Mouse (Mus musculus): Measurements from ENCODE around the gene Ifi35. TPM values are rescaled to one million over a fixed set of nuclear protein-coding genes. Genes with fewer than 3 reads are reported as not detected.

The Ifi35 gene
- polyA plus RNA-seq (2014; fragmentation: Illumina TruSeq; extraction: RNeasy Lipid Tissue Mini Kit (QIAGEN cat#74804); ENCODE audit: low replicate concordance): 4.6 TPM

GRCm38 (mm10) chr11:101448274-101448746, at the start of gene Ifi35:
Ifi35 (plus strand) TSS chr11:101448407.

GRCm38 (mm10) chr11:101417101-101417855, 30.9 kb upstream of the Ifi35 start, which contains the start of gene Aarsd1:
Aarsd1 (minus strand) TSS chr11:101417615.

GRCm38 (mm10) chr11:101424105-101424851, 23.9 kb upstream of the Ifi35 start, which contains the start of gene Gm27029:
Gm27029 (minus strand) TSS chr11:101424796.

GRCm38 (mm10) chr11:101424925-101425813, 23.0 kb upstream of the Ifi35 start, which contains the start of the genes Rundc1 and Ptges3l:
Rundc1 (plus strand) TSS chr11:101425085.
Ptges3l (minus strand) TSS chr11:101425333.

GRCm38 (mm10) chr11:101442127-101442693, 6.0 kb upstream of the Ifi35 start, which contains the start of gene Rpl27:
Rpl27 (plus strand) TSS chr11:101442298.

GRCm38 (mm10) chr11:101464211-101465100, 16.2 kb downstream of the Ifi35 start, which contains the start of gene Rnd2:
Rnd2 (plus strand) TSS chr11:101464999.

GRCm38 (mm10) chr11:101465869-101466551, 17.8 kb downstream of the Ifi35 start, which contains the start of gene Vat1:
Vat1 (minus strand) TSS chr11:101466230.

Other genes starting within 250 kb of the Ifi35 start
- 22.1 TPM for gene Ezh1, start 221.9 kb upstream of the Ifi35 start, polyA plus RNA-seq (2014; fragmentation: Illumina TruSeq; extraction: RNeasy Lipid Tissue Mini Kit (QIAGEN cat#74804); ENCODE audit: low replicate concordance)
- 1.6 TPM for gene Ramp2, start 202.4 kb upstream of the Ifi35 start, polyA plus RNA-seq (2014; fragmentation: Illumina TruSeq; extraction: RNeasy Lipid Tissue Mini Kit (QIAGEN cat#74804); ENCODE audit: low replicate concordance)
- gene Vps25, start 194.7 kb upstream of the Ifi35 start, polyA plus RNA-seq (2014; fragmentation: Illumina TruSeq; extraction: RNeasy Lipid Tissue Mini Kit (QIAGEN cat#74804); ENCODE audit: low replicate concordance): 73.6 TPM
- gene Wnk4, start 187.8 kb upstream of the Ifi35 start, polyA plus RNA-seq (2014; fragmentation: Illumina TruSeq; extraction: RNeasy Lipid Tissue Mini Kit (QIAGEN cat#74804); ENCODE audit: low replicate concordance): not detected
- gene Cntd1, start 169.4 kb upstream of the Ifi35 start, polyA plus RNA-seq (2014; fragmentation: Illumina TruSeq; extraction: RNeasy Lipid Tissue Mini Kit (QIAGEN cat#74804); ENCODE audit: low replicate concordance): 2.6 TPM
- gene Coa3, start 169.3 kb upstream of the Ifi35 start, polyA plus RNA-seq (2014; fragmentation: Illumina TruSeq; extraction: RNeasy Lipid Tissue Mini Kit (QIAGEN cat#74804); ENCODE audit: low replicate concordance): 4.3 TPM
- 158 TPM for gene Becn1, start 146.1 kb upstream of the Ifi35 start, polyA plus RNA-seq (2014; fragmentation: Illumina TruSeq; extraction: RNeasy Lipid Tissue Mini Kit (QIAGEN cat#74804); ENCODE audit: low replicate concordance)
- 194 TPM for gene Psme3, start 132.2 kb upstream of the Ifi35 start, polyA plus RNA-seq (2014; fragmentation: Illumina TruSeq; extraction: RNeasy Lipid Tissue Mini Kit (QIAGEN cat#74804); ENCODE audit: low replicate concordance)
- gene Aoc2, start 123.3 kb upstream of the Ifi35 start, polyA plus RNA-seq (2014; fragmentation: Illumina TruSeq; extraction: RNeasy Lipid Tissue Mini Kit (QIAGEN cat#74804); ENCODE audit: low replicate concordance): 0.59 TPM
- 8.7 TPM for gene Aoc3, start 117.8 kb upstream of the Ifi35 start, polyA plus RNA-seq (2014; fragmentation: Illumina TruSeq; extraction: RNeasy Lipid Tissue Mini Kit (QIAGEN cat#74804); ENCODE audit: low replicate concordance)
- gene G6pc, start 80.8 kb upstream of the Ifi35 start, polyA plus RNA-seq (2014; fragmentation: Illumina TruSeq; extraction: RNeasy Lipid Tissue Mini Kit (QIAGEN cat#74804); ENCODE audit: low replicate concordance): 126 TPM
- 2.6 TPM for gene Aarsd1, start 30.8 kb upstream of the Ifi35 start, polyA plus RNA-seq (2014; fragmentation: Illumina TruSeq; extraction: RNeasy Lipid Tissue Mini Kit (QIAGEN cat#74804); ENCODE audit: low replicate concordance)
- gene Gm27029, start 23.6 kb upstream of the Ifi35 start, polyA plus RNA-seq (2014; fragmentation: Illumina TruSeq; extraction: RNeasy Lipid Tissue Mini Kit (QIAGEN cat#74804); ENCODE audit: low replicate concordance): 0.33 TPM
- gene Rundc1, start 23.3 kb upstream of the Ifi35 start, polyA plus RNA-seq (2014; fragmentation: Illumina TruSeq; extraction: RNeasy Lipid Tissue Mini Kit (QIAGEN cat#74804); ENCODE audit: low replicate concordance): 2.7 TPM
- gene Ptges3l, start 23.1 kb upstream of the Ifi35 start, polyA plus RNA-seq (2014; fragmentation: Illumina TruSeq; extraction: RNeasy Lipid Tissue Mini Kit (QIAGEN cat#74804); ENCODE audit: low replicate concordance): 0.30 TPM
- gene Rpl27, start 6.1 kb upstream of the Ifi35 start, polyA plus RNA-seq (2014; fragmentation: Illumina TruSeq; extraction: RNeasy Lipid Tissue Mini Kit (QIAGEN cat#74804); ENCODE audit: low replicate concordance): 50.2 TPM
- gene Rnd2, start 16.6 kb downstream of the Ifi35 start, polyA plus RNA-seq (2014; fragmentation: Illumina TruSeq; extraction: RNeasy Lipid Tissue Mini Kit (QIAGEN cat#74804); ENCODE audit: low replicate concordance): 14.3 TPM
- gene Vat1, start 17.8 kb downstream of the Ifi35 start, polyA plus RNA-seq (2014; fragmentation: Illumina TruSeq; extraction: RNeasy Lipid Tissue Mini Kit (QIAGEN cat#74804); ENCODE audit: low replicate concordance): 1.1 TPM
- gene Brca1, start 103.5 kb downstream of the Ifi35 start, polyA plus RNA-seq (2014; fragmentation: Illumina TruSeq; extraction: RNeasy Lipid Tissue Mini Kit (QIAGEN cat#74804); ENCODE audit: low replicate concordance): 5.6 TPM
- 182 TPM for gene Nbr1, start 103.7 kb downstream of the Ifi35 start, polyA plus RNA-seq (2014; fragmentation: Illumina TruSeq; extraction: RNeasy Lipid Tissue Mini Kit (QIAGEN cat#74804); ENCODE audit: low replicate concordance)
- gene Tmem106a, start 133.8 kb downstream of the Ifi35 start, polyA plus RNA-seq (2014; fragmentation: Illumina TruSeq; extraction: RNeasy Lipid Tissue Mini Kit (QIAGEN cat#74804); ENCODE audit: low replicate concordance): 38.4 TPM
- gene Gm11634, start 150.8 kb downstream of the Ifi35 start, polyA plus RNA-seq (2014; fragmentation: Illumina TruSeq; extraction: RNeasy Lipid Tissue Mini Kit (QIAGEN cat#74804); ENCODE audit: low replicate concordance): not detected
- not detected for gene Rdm1, start 178.8 kb downstream of the Ifi35 start, polyA plus RNA-seq (2014; fragmentation: Illumina TruSeq; extraction: RNeasy Lipid Tissue Mini Kit (QIAGEN cat#74804); ENCODE audit: low replicate concordance)
- gene Arl4d, start 217.1 kb downstream of the Ifi35 start, polyA plus RNA-seq (2014; fragmentation: Illumina TruSeq; extraction: RNeasy Lipid Tissue Mini Kit (QIAGEN cat#74804); ENCODE audit: low replicate concordance): 6.6 TPM